Mouse (Mus musculus): ENCODE data around the gene Cd3e. TPM values are rescaled to one million over a fixed set of nuclear protein-coding genes. Genes with fewer than 3 reads are reported as not detected.

Cd3e gene
- not detected in 2 replicates for polyA plus RNA-seq (2016; fragmentation: Nextera tagmentation; extraction: Ambion mirVana)

- H3K9ac ChIP-seq = no peak within 1 kb of the TSS
- no peak within 1 kb of the TSS for H3K27ac ChIP-seq
- WGBS = 86% methylated on average over 19 of the region's 19 CpGs
- no peak for ATAC-seq (ENCODE audit: insufficient number of reproducible peaks, insufficient read depth, low FRiP score, low TSS enrichment)
- H3K36me3 ChIP-seq = no peaks in the 10 kb centered on the region
- no peaks in the 10 kb centered on the region for H3K4me1 ChIP-seq
- H3K27me3 ChIP-seq = peaks cover 4% of the 10 kb centered on the region; the same call in 1 of the 2 replicates
- no peak within 1 kb of the TSS for H3K4me3 ChIP-seq
- no peak within 1 kb of the TSS for H3K4me2 ChIP-seq (replicated peaks)
- H3K9me3 ChIP-seq = no peaks in the 10 kb centered on the region
These were observed at the start of gene Cd3e for GRCm38 (mm10) chr9:45009180-45010078. Gene Cd3e (minus strand): TSS chr9:45009627.

GRCm38 (mm10) chr9:45058304-45058940, 49.0 kb upstream of the Cd3e start:
- no peak overlapping the region for H3K27ac ChIP-seq
- ATAC-seq (ENCODE audit: insufficient number of reproducible peaks, insufficient read depth, low FRiP score, low TSS enrichment) = no peak
- no peaks in the 10 kb centered on the region for H3K4me1 ChIP-seq
- peaks cover 10% of the 10 kb centered on the region; the same call in 1 of the 2 replicates for H3K27me3 ChIP-seq
- H3K4me2 ChIP-seq (replicated peaks) = no peak overlapping the region
- no peaks in the 10 kb centered on the region for H3K36me3 ChIP-seq
- no peak overlapping the region for H3K9ac ChIP-seq
- no peaks in the 10 kb centered on the region for H3K9me3 ChIP-seq
- 14% methylated on average over 5 of the region's 5 CpGs for WGBS
- H3K4me3 ChIP-seq = no peak overlapping the region

GRCm38 (mm10) chr9:45055082-45055713, 45.8 kb upstream of the Cd3e start, which contains the start of gene Mpzl3:
Gene Mpzl3 (plus strand): TSS chr9:45055186.
- Histone ChIP-seq H3K9me3 (no peaks in the 10 kb centered on the region), H3K4me1 (no peaks in the 10 kb centered on the region), H3K4me2 (replicated peaks) (peak within 1 kb of the TSS; percentile 58), H3K27ac (peak within 1 kb of the TSS; percentile 94), H3K4me3 (peak within 1 kb of the TSS; percentile 64), H3K27me3 (peaks cover 13% of the 10 kb centered on the region; the same call in 1 of the 2 replicates), H3K9ac (peak within 1 kb of the TSS; percentile 44; the same call in 1 of the 2 replicates), H3K36me3 (no peaks in the 10 kb centered on the region)
- peak; percentile 88 for ATAC-seq (ENCODE audit: insufficient number of reproducible peaks, insufficient read depth, low FRiP score, low TSS enrichment)
- under 1% methylated on average over 33 of the region's 33 CpGs for WGBS

- no peaks in the 10 kb centered on the region for H3K4me1 ChIP-seq
- no peaks in the 10 kb centered on the region for H3K9me3 ChIP-seq
- H3K4me3 ChIP-seq = no peak overlapping the region
- no peak overlapping the region for H3K27ac ChIP-seq
- H3K27me3 ChIP-seq = peaks cover 3% of the 10 kb centered on the region; the same call in 1 of the 2 replicates
- 90% methylated on average over 2 of the region's 2 CpGs for WGBS
- no peak for ATAC-seq (ENCODE audit: insufficient number of reproducible peaks, insufficient read depth, low FRiP score, low TSS enrichment)
- no peak overlapping the region for H3K4me2 ChIP-seq (replicated peaks)
- no peak overlapping the region for H3K9ac ChIP-seq
- no peaks in the 10 kb centered on the region for H3K36me3 ChIP-seq
These were observed 40.9 kb upstream of the Cd3e start for GRCm38 (mm10) chr9:45050301-45050700.

- Histone ChIP-seq H3K9me3 (no peaks in the 10 kb centered on the region), H3K4me3 (no peak overlapping the region), H3K4me2 (replicated peaks) (no peak overlapping the region), H3K9ac (no peak overlapping the region; the same call in 1 of the 2 replicates), H3K27ac (no peak overlapping the region), H3K36me3 (no peaks in the 10 kb centered on the region), H3K27me3 (peaks cover 7% of the 10 kb centered on the region; the same call in 1 of the 2 replicates), H3K4me1 (no peaks in the 10 kb centered on the region)
- no peak for ATAC-seq (ENCODE audit: insufficient number of reproducible peaks, insufficient read depth, low FRiP score, low TSS enrichment)
- 89% methylated on average over 1 of the region's 1 CpGs for WGBS
These were observed 40.3 kb upstream of the Cd3e start for GRCm38 (mm10) chr9:45049731-45050130.

GRCm38 (mm10) chr9:45048511-45048910, 39.1 kb upstream of the Cd3e start:
- no peak overlapping the region for H3K9ac ChIP-seq
- H3K4me2 ChIP-seq (replicated peaks) = no peak overlapping the region
- no peaks in the 10 kb centered on the region for H3K9me3 ChIP-seq
- ATAC-seq (ENCODE audit: insufficient number of reproducible peaks, insufficient read depth, low FRiP score, low TSS enrichment) = no peak
- no peak overlapping the region for H3K4me3 ChIP-seq
- no peaks in the 10 kb centered on the region for H3K4me1 ChIP-seq
- 31% methylated on average over 4 of the region's 4 CpGs for WGBS
- no peak overlapping the region for H3K27ac ChIP-seq
- peaks cover 18% of the 10 kb centered on the region for H3K27me3 ChIP-seq
- H3K36me3 ChIP-seq = no peaks in the 10 kb centered on the region

- no peak overlapping the region for H3K4me2 ChIP-seq (replicated peaks)
- peaks cover 30% of the 10 kb centered on the region for H3K27me3 ChIP-seq
- H3K4me3 ChIP-seq = no peak overlapping the region
- WGBS = 90% methylated on average over 16 of the region's 16 CpGs
- no peak overlapping the region for H3K27ac ChIP-seq
- no peak overlapping the region for H3K9ac ChIP-seq
- peaks cover 11% of the 10 kb centered on the region; the same call in 1 of the 2 replicates for H3K4me1 ChIP-seq
- no peak for ATAC-seq (ENCODE audit: insufficient number of reproducible peaks, insufficient read depth, low FRiP score, low TSS enrichment)
- H3K36me3 ChIP-seq = no peaks in the 10 kb centered on the region
- no peaks in the 10 kb centered on the region for H3K9me3 ChIP-seq
These were observed 37.5 kb upstream of the Cd3e start for GRCm38 (mm10) chr9:45046973-45047372.

GRCm38 (mm10) chr9:45042947-45043346, 33.5 kb upstream of the Cd3e start:
- no peak overlapping the region for H3K27ac ChIP-seq
- ATAC-seq (ENCODE audit: insufficient number of reproducible peaks, insufficient read depth, low FRiP score, low TSS enrichment) = 0 out of 2 replicates have a peak, but pooled peaks have one; percentile 35
- H3K9ac ChIP-seq = peak overlapping the region; percentile 27; the same call in 1 of the 2 replicates

GRCm38 (mm10) chr9:45042056-45042720, 32.8 kb upstream of the Cd3e start:
- peaks cover 58% of the 10 kb centered on the region for H3K27me3 ChIP-seq
- peaks cover 28% of the 10 kb centered on the region for H3K4me1 ChIP-seq
- peak overlapping the region; percentile 27; the same call in 1 of the 2 replicates for H3K9ac ChIP-seq
- H3K9me3 ChIP-seq = no peaks in the 10 kb centered on the region
- 0 out of 2 replicates have a peak overlapping the region, but pooled peaks have one; percentile 50 for H3K27ac ChIP-seq
- peak overlapping the region; percentile 56 for H3K4me2 ChIP-seq (replicated peaks)
- H3K4me3 ChIP-seq = peak overlapping the region; percentile 33
- 1% methylated on average over 20 of the region's 20 CpGs for WGBS
- peak; percentile 86 for ATAC-seq (ENCODE audit: insufficient number of reproducible peaks, insufficient read depth, low FRiP score, low TSS enrichment)
- H3K36me3 ChIP-seq = no peaks in the 10 kb centered on the region

More at GRCm38 (mm10) chr9:45042947-45043346, 33.5 kb upstream of the Cd3e start:
- Histone ChIP-seq H3K4me2 (replicated peaks) (peak overlapping the region; percentile 56), H3K36me3 (no peaks in the 10 kb centered on the region), H3K9me3 (no peaks in the 10 kb centered on the region), H3K4me1 (peaks cover 28% of the 10 kb centered on the region), H3K4me3 (peak overlapping the region; percentile 33), H3K27me3 (peaks cover 58% of the 10 kb centered on the region)
- WGBS = under 1% methylated on average over 10 of the region's 10 CpGs

GRCm38 (mm10) chr9:45041131-45041838, 31.9 kb upstream of the Cd3e start:
- 40% methylated on average over 17 of the region's 17 CpGs for WGBS
- no peak for ATAC-seq (ENCODE audit: insufficient number of reproducible peaks, insufficient read depth, low FRiP score, low TSS enrichment)
- no peak overlapping the region for H3K27ac ChIP-seq
- peaks cover 58% of the 10 kb centered on the region for H3K27me3 ChIP-seq
- no peak overlapping the region for H3K4me3 ChIP-seq
- H3K4me1 ChIP-seq = peaks cover 28% of the 10 kb centered on the region
- no peaks in the 10 kb centered on the region for H3K36me3 ChIP-seq
- H3K9me3 ChIP-seq = no peaks in the 10 kb centered on the region
- no peak overlapping the region for H3K9ac ChIP-seq
- H3K4me2 ChIP-seq (replicated peaks) = peak overlapping the region; percentile 31

Measured in embryonic facial prominence, embryonic 12.5 days (tissue).